Mouse (Mus musculus): ENCODE data around the gene Tex36.

DNA sequence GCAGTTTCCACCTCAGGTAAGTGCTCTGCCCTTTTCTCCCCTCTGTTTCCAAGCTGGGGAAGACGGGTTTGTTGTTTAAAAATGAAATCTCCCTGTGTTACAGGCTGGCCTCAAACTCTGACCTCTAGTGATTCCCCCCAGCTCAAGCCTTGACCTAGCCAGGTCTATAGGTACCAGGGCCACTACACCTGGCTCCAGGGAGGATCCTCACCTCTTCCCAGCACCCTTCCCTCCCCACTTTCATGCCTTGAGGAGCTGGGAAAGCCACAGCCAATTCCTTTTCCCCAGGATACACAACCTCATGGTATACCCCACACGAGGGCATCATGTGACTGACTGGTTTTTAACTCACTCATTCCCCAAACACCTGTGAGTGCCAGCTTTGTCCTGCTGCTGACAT is 57.0 kb downstream of the Tex36 start:
- TF ChIP-seq POLR2A (IDR thresholded peaks at IDR 0.05; ENCODE audit: low read depth, low read length) (no peak), CTCF (IDR thresholded peaks at IDR 0.05; ENCODE audit: extremely low read depth, insufficient read depth, insufficient read length, insufficient replicate concordance) (no peak)

Measured in spleen, adult 2 months (tissue).